Mouse (Mus musculus): ENCODE results near the gene Tssc4.

The Tssc4 gene

GRCm38 (mm10) chr7:143046358-143046757, 22.7 kb upstream of the Tssc4 start:
- DNase-seq = no peak

GRCm38 (mm10) chr7:143049331-143049730, 19.7 kb upstream of the Tssc4 start:
- DNase-seq = no peak

- DNase-seq = no peak
Measured at GRCm38 (mm10) chr7:143049841-143050816, 18.9 kb upstream of the Tssc4 start.

- DNase-seq = no peak
Measured at GRCm38 (mm10) chr7:143051316-143051715, 17.7 kb upstream of the Tssc4 start.

- DNase-seq = peak; percentile 79
Measured at GRCm38 (mm10) chr7:143052626-143053007, 16.4 kb upstream of the Tssc4 start, which contains the start of gene Cd81. Gene Cd81 (plus strand): TSS chr7:143052739.

GRCm38 (mm10) chr7:143053008-143053899, 15.8 kb upstream of the Tssc4 start:
- DNase-seq = peak; percentile 58

- no peak for DNase-seq
Measured at GRCm38 (mm10) chr7:143053961-143054611, 15.0 kb upstream of the Tssc4 start.

GRCm38 (mm10) chr7:143054612-143054965, 14.5 kb upstream of the Tssc4 start:
- no peak for DNase-seq

- DNase-seq = no peak
Measured at GRCm38 (mm10) chr7:143055001-143055400, 14.0 kb upstream of the Tssc4 start.

- DNase-seq = no peak
Measured at GRCm38 (mm10) chr7:143055499-143056186, 13.4 kb upstream of the Tssc4 start.

- no peak for DNase-seq
Measured at GRCm38 (mm10) chr7:143057023-143057422, 12.0 kb upstream of the Tssc4 start.

GRCm38 (mm10) chr7:143057667-143058220, 11.3 kb upstream of the Tssc4 start:
- DNase-seq = no peak

GRCm38 (mm10) chr7:143058221-143058697, 10.8 kb upstream of the Tssc4 start:
- DNase-seq = no peak

- DNase-seq = peak; percentile 43
Measured at GRCm38 (mm10) chr7:143059202-143059870, 9.7 kb upstream of the Tssc4 start.

GRCm38 (mm10) chr7:143062704-143063103, 6.3 kb upstream of the Tssc4 start:
- DNase-seq = no peak

- DNase-seq = peak; percentile 39
Measured at GRCm38 (mm10) chr7:143064226-143064625, 4.8 kb upstream of the Tssc4 start.

GRCm38 (mm10) chr7:143065692-143066091, 3.4 kb upstream of the Tssc4 start:
- no peak for DNase-seq

GRCm38 (mm10) chr7:143067469-143067868, 1.6 kb upstream of the Tssc4 start:
- DNase-seq = no peak

GRCm38 (mm10) chr7:143067897-143068296, 1.2 kb upstream of the Tssc4 start:
- DNase-seq = no peak

- DNase-seq = peak; percentile 46
Measured at GRCm38 (mm10) chr7:143068316-143068881, 650 bp upstream of the Tssc4 start.
